Mouse (Mus musculus) embryonic fibroblast, embryonic 13.5 days (primary cell): ENCODE measurements around the gene Cux1.

ENCODE experiments used
- CTCF ChIP-seq: IDR thresholded peaks from 2 replicates; pipeline ENCODE4 v1.5.1; 2011; ENCODE audit warnings: mild to moderate bottlenecking, control low read depth, low read length, moderate library complexity, borderline replicate concordance; ENCODE audit not compliant: insufficient read depth
- POLR2A ChIP-seq: IDR thresholded peaks from 2 replicates; pipeline ENCODE4 v1.6.1; 2011; ENCODE audit warnings: low read depth, mild to moderate bottlenecking, control low read depth, low read length, moderate library complexity

- TF ChIP-seq POLR2A, result no peak
- no peak for TF ChIP-seq CTCF
These were observed 146.0 kb downstream of the Cux1 start for GRCm38 (mm10) chr5:136421316-136421715.
